Mouse (Mus musculus) limb, embryonic 10.5 days (tissue): ENCODE measurements around the gene Snx9. TPM values are rescaled to one million over a fixed set of nuclear protein-coding genes. Genes with fewer than 3 reads are reported as not detected.

Source experiments
- DNase-seq: peaks from one replicate; pipeline ENCODE4 v3.0.0-alpha.2; 2017; ENCODE audit warnings: low spot score
- H3K27ac ChIP-seq: fragments of 300-500 bp; sonication (generic); 2 replicates; pipeline ENCODE4 v1.5.1; 2016; ENCODE audit warnings: mild to moderate bottlenecking
- H3K27me3 ChIP-seq: fragments of 300-500 bp; sonication (generic); 2 replicates; pipeline ENCODE4 v1.6.1; 2016; ENCODE audit warnings: low read depth, mild to moderate bottlenecking; ENCODE audit not compliant: poor library complexity, severe bottlenecking
- H3K36me3 ChIP-seq: fragments of 300-500 bp; sonication (generic); 2 replicates; pipeline ENCODE4 v1.6.1; 2016; ENCODE audit warnings: mild to moderate bottlenecking, moderate library complexity
- H3K4me1 ChIP-seq: fragments of 300-500 bp; sonication (generic); 2 replicates; pipeline ENCODE4 v1.6.1; 2016
- H3K4me3 ChIP-seq: fragments of 300-500 bp; sonication (generic); 2 replicates; pipeline ENCODE4 v1.5.1; 2016; ENCODE audit warnings: mild to moderate bottlenecking, moderate library complexity
- H3K9me3 ChIP-seq: fragments of 300-500 bp; sonication (generic); replicated peaks from 2 replicates; pipeline ENCODE4 v1.6.1; 2016; ENCODE audit warnings: mild to moderate bottlenecking
- WGBS: fragments of 180-500 bp; shearing (Covaris S2); methylation state at CpG from one replicate; pipeline ENCODE4 v1.1.7; 2016; 5-methylcytosine and 5-hydroxymethylcytosine counted together
- polyA plus RNA-seq: library from polyadenylated mRNA; unstranded; fragments of >200 nt; fragmentation: Nextera tagmentation; extraction: Ambion mirVana; gene quantifications from 2 replicates; pipeline ENCODE4 v1.2.1, GENCODE M21; 2016

The Snx9 gene
- polyA plus RNA-seq, 1 experiment from 2014 or later: 19.4 TPM

DNA sequence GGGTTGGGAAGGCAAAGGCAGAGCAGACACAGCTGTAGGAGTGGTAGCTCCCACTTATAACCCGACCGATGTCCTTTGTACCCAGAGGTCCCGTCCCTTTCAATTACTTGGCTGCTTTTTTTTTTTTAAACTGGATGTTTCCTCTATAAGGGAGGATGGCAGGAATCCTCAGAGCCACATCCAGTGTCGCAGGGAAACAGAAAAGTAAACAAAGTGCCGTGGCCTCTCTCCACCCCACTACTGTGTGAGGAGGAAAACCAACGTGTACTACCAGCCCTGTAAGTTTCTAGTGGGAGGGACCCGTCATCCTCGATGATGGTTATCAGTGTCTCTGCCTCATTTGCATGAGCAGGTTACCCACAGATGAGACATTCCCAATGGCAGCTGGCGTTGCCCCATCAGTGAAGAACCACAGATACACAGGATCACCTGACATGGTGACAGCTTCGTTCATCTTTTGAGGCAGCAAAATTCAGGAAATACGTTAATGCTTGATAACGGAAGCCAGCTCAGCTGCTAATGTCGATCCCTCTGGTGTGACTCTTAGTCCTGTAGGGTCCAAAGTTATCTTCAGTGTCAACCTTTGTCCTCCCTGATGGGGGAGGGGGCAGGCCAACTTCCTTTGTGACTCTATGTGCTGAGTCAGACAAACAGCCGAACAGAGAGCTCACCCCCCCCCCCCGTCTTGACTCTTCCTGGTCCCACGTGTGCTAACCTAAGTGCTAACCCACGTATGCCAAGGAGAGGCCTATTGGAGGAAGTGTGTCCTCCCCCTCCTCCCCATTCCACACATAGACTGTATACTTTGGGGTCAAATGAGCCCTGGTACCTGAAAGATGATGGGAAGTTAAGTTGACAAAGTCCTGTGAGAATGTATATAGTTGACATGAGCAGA lies 39.1 kb upstream of the Snx9 start:
- Histone ChIP-seq H3K27me3 (no peaks in the 10 kb centered on the region), H3K9me3 (no peaks in the 10 kb centered on the region), H3K36me3 (no peaks in the 10 kb centered on the region), H3K4me3 (no peak overlapping the region), H3K27ac (no peak overlapping the region), H3K4me1 (peaks cover 28% of the 10 kb centered on the region)
- 80% methylated on average over 17 of the region's 17 CpGs for WGBS
- no peak for DNase-seq

- no peak for DNase-seq
- no peaks in the 10 kb centered on the region for H3K27me3 ChIP-seq
- no peak overlapping the region for H3K27ac ChIP-seq
- H3K4me1 ChIP-seq: peaks cover 28% of the 10 kb centered on the region
- no peak overlapping the region for H3K4me3 ChIP-seq
- no peaks in the 10 kb centered on the region for H3K9me3 ChIP-seq
- 82% methylated on average over 5 of the region's 5 CpGs for WGBS
- H3K36me3 ChIP-seq: no peaks in the 10 kb centered on the region
Observed at GRCm38 (mm10) chr17:5802656-5802955, 38.5 kb upstream of the Snx9 start.

- no peaks in the 10 kb centered on the region for H3K27me3 ChIP-seq
- DNase-seq: no peak
Observed at GRCm38 (mm10) chr17:5803229-5804012, 37.7 kb upstream of the Snx9 start.

GRCm38 (mm10) chr17:5804370-5805150 lies 36.6 kb upstream of the Snx9 start:
- Histone ChIP-seq H3K4me3 (no peak overlapping the region), H3K27me3 (no peaks in the 10 kb centered on the region), H3K4me1 (peaks cover 17% of the 10 kb centered on the region; the same call in 1 of the 2 replicates), H3K27ac (no peak overlapping the region), H3K36me3 (no peaks in the 10 kb centered on the region), H3K9me3 (no peaks in the 10 kb centered on the region)
- 87% methylated on average over 12 of the region's 12 CpGs for WGBS
- no peak for DNase-seq

More at GRCm38 (mm10) chr17:5803229-5804012, 37.7 kb upstream of the Snx9 start:
- Histone ChIP-seq H3K4me1 (peaks cover 24% of the 10 kb centered on the region), H3K27ac (no peak overlapping the region), H3K9me3 (no peaks in the 10 kb centered on the region), H3K36me3 (no peaks in the 10 kb centered on the region), H3K4me3 (no peak overlapping the region)
- WGBS: 93% methylated on average over 10 of the region's 10 CpGs

GRCm38 (mm10) chr17:5805151-5805834 lies 35.8 kb upstream of the Snx9 start:
- DNase-seq: no peak
- no peaks in the 10 kb centered on the region for H3K9me3 ChIP-seq
- H3K4me1 ChIP-seq: peaks cover 14% of the 10 kb centered on the region; the same call in 1 of the 2 replicates
- H3K27me3 ChIP-seq: no peaks in the 10 kb centered on the region
- WGBS: 58% methylated on average over 7 of the region's 7 CpGs
- no peaks in the 10 kb centered on the region for H3K36me3 ChIP-seq
- H3K27ac ChIP-seq: 0 out of 2 replicates have a peak overlapping the region, but pooled peaks have one; percentile 0
- H3K4me3 ChIP-seq: no peak overlapping the region

GRCm38 (mm10) chr17:5805935-5806334 lies 35.2 kb upstream of the Snx9 start:
- WGBS: 82% methylated on average over 2 of the region's 2 CpGs
- Histone ChIP-seq H3K9me3 (no peaks in the 10 kb centered on the region), H3K4me3 (no peak overlapping the region), H3K27ac (0 out of 2 replicates have a peak overlapping the region, but pooled peaks have one; percentile 0), H3K27me3 (no peaks in the 10 kb centered on the region), H3K36me3 (no peaks in the 10 kb centered on the region), H3K4me1 (peaks cover 14% of the 10 kb centered on the region; the same call in 1 of the 2 replicates)
- no peak for DNase-seq

DNA sequence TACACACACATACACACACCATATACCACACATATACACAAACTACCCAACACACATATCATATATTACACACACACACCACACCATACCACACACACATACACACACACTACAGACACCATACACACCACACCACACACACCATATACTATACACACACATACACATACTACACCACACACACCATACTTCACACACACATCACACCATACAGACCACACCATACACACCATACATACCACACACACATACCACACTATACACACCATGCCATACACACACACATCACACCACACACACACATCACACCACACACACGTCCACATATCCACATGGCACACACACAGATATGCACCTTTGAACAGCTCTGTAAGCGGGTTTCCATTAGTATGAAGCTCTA lies 34.3 kb upstream of the Snx9 start:
- 82% methylated on average over 2 of the region's 2 CpGs for WGBS
- H3K9me3 ChIP-seq: no peaks in the 10 kb centered on the region

GRCm38 (mm10) chr17:5807847-5808386 lies 33.2 kb upstream of the Snx9 start:
- no peak for DNase-seq
- 86% methylated on average over 3 of the region's 3 CpGs for WGBS
- no peak overlapping the region for H3K27ac ChIP-seq
- H3K27me3 ChIP-seq: no peaks in the 10 kb centered on the region
- no peaks in the 10 kb centered on the region for H3K36me3 ChIP-seq
- peaks cover 14% of the 10 kb centered on the region; the same call in 1 of the 2 replicates for H3K4me1 ChIP-seq
- no peaks in the 10 kb centered on the region for H3K9me3 ChIP-seq
- no peak overlapping the region for H3K4me3 ChIP-seq

More for the DNA sequence above, 34.3 kb upstream of the Snx9 start:
- no peak for DNase-seq
- no peaks in the 10 kb centered on the region for H3K36me3 ChIP-seq
- peaks cover 14% of the 10 kb centered on the region; the same call in 1 of the 2 replicates for H3K4me1 ChIP-seq
- H3K4me3 ChIP-seq: no peak overlapping the region
- H3K27me3 ChIP-seq: no peaks in the 10 kb centered on the region
- no peak overlapping the region for H3K27ac ChIP-seq

GRCm38 (mm10) chr17:5813863-5814640 lies 27.1 kb upstream of the Snx9 start:
- H3K4me3 ChIP-seq: no peak overlapping the region
- peaks cover 17% of the 10 kb centered on the region for H3K4me1 ChIP-seq
- no peak for DNase-seq
- 73% methylated on average over 8 of the region's 8 CpGs for WGBS
- H3K36me3 ChIP-seq: no peaks in the 10 kb centered on the region
- no peaks in the 10 kb centered on the region for H3K27me3 ChIP-seq
- no peaks in the 10 kb centered on the region for H3K9me3 ChIP-seq
- 0 out of 2 replicates have a peak overlapping the region, but pooled peaks have one; percentile 46 for H3K27ac ChIP-seq

GRCm38 (mm10) chr17:5814641-5814920 lies 26.5 kb upstream of the Snx9 start:
- Histone ChIP-seq H3K4me3 (no peak overlapping the region), H3K27me3 (no peaks in the 10 kb centered on the region), H3K36me3 (no peaks in the 10 kb centered on the region), H3K4me1 (peaks cover 17% of the 10 kb centered on the region), H3K27ac (no peak overlapping the region), H3K9me3 (no peaks in the 10 kb centered on the region)
- WGBS: 38% methylated on average over 1 of the region's 1 CpGs
- DNase-seq: no peak

DNA sequence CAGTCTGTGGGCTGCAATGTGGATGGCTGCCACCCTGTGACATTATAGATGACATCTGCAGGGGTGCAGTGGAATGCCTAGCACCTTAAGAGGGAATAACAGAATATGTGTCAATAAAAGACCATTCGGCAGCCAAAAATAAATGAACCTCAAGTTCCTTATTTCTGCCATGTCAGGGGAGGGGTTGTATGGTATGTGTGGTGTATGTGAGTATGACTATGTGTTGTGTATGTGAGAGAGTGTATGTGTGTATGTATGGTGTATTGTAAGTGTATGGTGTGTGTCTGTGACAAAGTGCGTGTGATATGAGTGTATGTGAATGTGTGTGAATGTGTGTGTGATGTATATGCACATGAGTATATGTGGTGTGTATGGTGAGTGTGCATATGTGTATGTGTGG lies 23.3 kb upstream of the Snx9 start:
- DNase-seq: no peak
- H3K9me3 ChIP-seq: no peaks in the 10 kb centered on the region
- no peaks in the 10 kb centered on the region for H3K36me3 ChIP-seq
- H3K27me3 ChIP-seq: no peaks in the 10 kb centered on the region
- H3K4me3 ChIP-seq: no peak overlapping the region
- H3K27ac ChIP-seq: no peak overlapping the region
- peaks cover 17% of the 10 kb centered on the region for H3K4me1 ChIP-seq
- WGBS: 95% methylated on average over 2 of the region's 2 CpGs
